Mouse (Mus musculus) liver, adult 2 months (tissue): ENCODE results near the gene Cpn1. TPM values are rescaled to one million over a fixed set of nuclear protein-coding genes. Genes with fewer than 3 reads are reported as not detected.

Experiments
- DNase-seq: peaks from one replicate; pipeline ENCODE4 v3.0.0-alpha.2; 2011; ENCODE audit warnings: low read depth, low spot score; ENCODE audit errors: extremely low read depth
- H3K27ac ChIP-seq: fragments of 200-500 bp; replicated peaks from 2 replicates; pipeline ENCODE4 v1.5.1; 2012; ENCODE audit warnings: low read depth, mild to moderate bottlenecking, control low read depth, inconsistent platforms, low read length; ENCODE audit not compliant: insufficient read depth
- H3K27me3 ChIP-seq: fragments of 200-500 bp; 2 replicates; pipeline ENCODE4 v1.6.1; 2012; ENCODE audit warnings: mild to moderate bottlenecking, moderate library complexity, low read length, inconsistent platforms; ENCODE audit not compliant: control insufficient read depth, insufficient read depth
- H3K36me3 ChIP-seq: fragments of 200-500 bp; 2 replicates; pipeline ENCODE4 v1.6.1; 2012; ENCODE audit warnings: low read length, inconsistent platforms; ENCODE audit not compliant: control insufficient read depth, insufficient read depth
- H3K4me1 ChIP-seq: fragments of 200-500 bp; 2 replicates; pipeline ENCODE4 v1.6.1; 2011; ENCODE audit warnings: low read length; ENCODE audit not compliant: control insufficient read depth, insufficient read depth
- H3K4me3 ChIP-seq: fragments of 200-500 bp; 2 replicates; pipeline ENCODE4 v1.5.1; 2011; ENCODE audit warnings: low read depth, mild to moderate bottlenecking, control low read depth, low read length, moderate library complexity; ENCODE audit not compliant: insufficient read depth
- H3K79me2 ChIP-seq: fragments of 200-500 bp; 2 replicates; pipeline ENCODE4 v1.6.1; 2012; ENCODE audit warnings: inconsistent platforms, mild to moderate bottlenecking, low read length, moderate library complexity; ENCODE audit not compliant: control insufficient read depth, insufficient read depth
- H3K9ac ChIP-seq: fragments of 200-500 bp; 2 replicates; pipeline ENCODE4 v1.6.1; 2012; ENCODE audit warnings: low read depth, mild to moderate bottlenecking, control low read depth, inconsistent platforms, low read length
- CTCF ChIP-seq: fragments of 200-500 bp; IDR thresholded peaks from 2 replicates; pipeline ENCODE4 v1.5.1; 2011; ENCODE audit warnings: low read depth, low read length, control low read depth
- POLR2A ChIP-seq: fragments of 200-500 bp; IDR thresholded peaks from 2 replicates; pipeline ENCODE4 v1.6.1; 2011; ENCODE audit warnings: low read length, control low read depth; ENCODE audit not compliant: insufficient read depth; ENCODE audit errors: extremely low read depth
- WGBS: fragments of 180-500 bp; shearing (Covaris S2); methylation state at CpG from one replicate; pipeline ENCODE4 v1.1.7; 2018; 5-methylcytosine and 5-hydroxymethylcytosine counted together
- polyA plus RNA-seq: library from polyadenylated mRNA; depleted of rRNA; stranded (reverse); fragments of >200 nt; gene quantifications from 2 replicates; pipeline ENCODE4 v1.2.3, GENCODE M21; 2012; rRNA removed
- total RNA-seq: library from RNA; depleted of rRNA; stranded (reverse); fragments of >200 nt; gene quantifications from 2 replicates; pipeline ENCODE4 v1.2.3, GENCODE M21; 2014; rRNA removed

Gene Cpn1
- 215 and 272 TPM in 2 replicates for total RNA-seq
- 336 and 360 TPM in 2 replicates for polyA plus RNA-seq

DNA sequence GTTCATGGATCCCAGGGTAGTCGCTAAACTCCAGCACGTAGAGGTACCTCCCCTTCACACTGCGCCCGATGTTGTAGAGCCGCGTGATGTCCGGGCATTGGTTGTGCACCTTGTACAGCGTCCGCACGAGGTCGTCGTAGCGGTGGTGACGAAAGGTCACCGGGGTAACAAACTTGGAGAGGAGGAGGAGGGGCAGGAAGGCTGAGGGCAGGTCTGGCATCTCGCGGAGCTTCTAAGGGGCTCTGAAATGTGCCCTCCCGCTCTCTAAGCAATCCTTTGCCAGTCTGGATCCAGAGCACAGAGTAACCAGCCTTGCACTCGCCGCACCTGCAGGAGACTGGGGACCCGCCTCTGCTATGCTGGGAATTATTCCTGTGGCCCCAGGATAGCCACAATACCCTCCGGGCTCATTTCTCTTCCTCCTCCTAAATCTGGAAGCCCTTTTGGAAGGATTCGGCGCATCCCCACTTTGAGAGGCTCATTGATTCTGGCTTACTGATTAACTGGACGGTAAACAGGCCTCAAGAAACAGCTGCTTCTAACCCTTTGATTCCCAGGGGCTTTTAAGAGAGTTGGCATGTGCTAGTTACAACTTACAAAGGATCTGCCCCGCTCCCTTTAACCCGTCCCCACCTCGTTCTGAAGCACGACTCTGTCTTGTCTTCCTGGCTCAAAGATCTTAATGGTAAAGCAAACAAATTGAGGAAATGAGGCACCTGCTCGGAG lies at the start of gene Cpn1:
TSS of gene Cpn1 (minus strand) at position 488 of the 726 bp plus-strand sequence.
- peak; percentile 98 for DNase-seq
- peaks cover 13% of the 10 kb centered on the region for H3K4me1 ChIP-seq
- peaks cover 4% of the 10 kb centered on the region for H3K36me3 ChIP-seq
- H3K27me3 ChIP-seq = no peaks in the 10 kb centered on the region
- H3K4me3 ChIP-seq = peak within 1 kb of the TSS; percentile 62
- H3K9ac ChIP-seq = peak within 1 kb of the TSS; percentile 82
- peak; percentile 32; the same call in 1 of the 2 replicates for TF ChIP-seq CTCF
- peak; percentile 50; the same call in 1 of the 2 replicates for TF ChIP-seq POLR2A
- WGBS = 14% methylated on average over 30 of the region's 30 CpGs
- H3K27ac ChIP-seq = peak within 1 kb of the TSS; percentile 98
- H3K79me2 ChIP-seq = peaks cover 15% of the 10 kb centered on the region; the same call in 1 of the 2 replicates

DNA sequence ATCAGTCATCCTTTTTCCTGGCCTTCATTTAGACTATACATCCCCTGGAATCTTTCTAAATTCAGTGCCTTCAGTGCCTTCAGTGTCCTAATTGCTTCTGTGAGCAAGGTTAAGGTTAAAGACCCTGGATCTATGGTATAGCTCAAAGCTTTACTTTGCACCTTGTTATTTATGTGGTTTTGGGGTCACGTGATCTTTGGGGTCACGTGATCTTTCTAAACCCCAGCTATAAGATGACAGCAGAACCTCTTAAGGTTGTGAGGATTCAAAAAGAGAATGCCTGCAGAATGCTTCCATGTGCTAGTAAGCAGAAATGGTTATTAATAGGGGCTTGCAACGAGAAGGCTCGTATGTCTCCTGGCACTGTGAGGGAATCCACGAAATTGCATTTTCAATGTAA lies 47.0 kb upstream of the Cpn1 start:
- no peak overlapping the region for H3K4me3 ChIP-seq
- no peaks in the 10 kb centered on the region for H3K27me3 ChIP-seq
- no peaks in the 10 kb centered on the region for H3K79me2 ChIP-seq
- no peak overlapping the region for H3K27ac ChIP-seq
- DNase-seq = no peak
- TF ChIP-seq POLR2A = no peak
- TF ChIP-seq CTCF = no peak
- peaks cover 5% of the 10 kb centered on the region; the same call in 1 of the 2 replicates for H3K4me1 ChIP-seq
- 95% methylated on average over 5 of the region's 5 CpGs for WGBS
- H3K9ac ChIP-seq = no peak overlapping the region
- peaks cover 43% of the 10 kb centered on the region for H3K36me3 ChIP-seq

DNA sequence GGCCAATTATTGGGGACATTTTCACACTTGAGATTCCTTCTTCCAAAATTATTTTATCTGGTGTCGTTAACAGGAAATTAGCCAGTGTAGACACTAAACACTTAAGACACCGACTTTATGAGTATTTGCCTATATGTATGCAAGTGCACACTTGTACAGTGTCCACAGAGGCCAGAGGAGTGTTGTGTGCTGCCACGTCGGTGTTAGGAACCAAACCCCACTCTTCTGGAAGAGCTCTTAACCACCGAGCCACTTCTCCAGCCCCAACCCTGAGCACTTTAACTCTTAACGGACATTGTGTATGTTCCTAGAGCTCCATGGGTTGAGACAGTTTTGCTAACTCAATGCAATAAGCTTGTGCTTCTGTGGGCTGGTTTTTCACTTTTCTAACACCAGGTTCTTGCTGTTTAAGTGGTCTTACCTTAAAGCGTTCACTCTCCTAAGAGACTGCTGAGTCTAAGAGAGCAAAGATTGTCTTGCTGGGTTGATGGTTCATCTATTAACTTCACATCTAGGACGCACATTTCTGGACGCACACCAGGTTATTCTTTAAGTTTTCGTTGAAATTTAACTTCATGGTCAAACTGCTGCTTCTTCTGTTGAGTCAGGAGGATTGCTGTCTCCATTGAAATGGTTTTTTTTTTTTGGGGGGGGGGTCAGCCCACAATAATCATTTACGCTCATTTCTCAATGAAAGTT lies 45.8 kb upstream of the Cpn1 start:
- Histone ChIP-seq H3K4me1 (peaks cover 5% of the 10 kb centered on the region; the same call in 1 of the 2 replicates), H3K27ac (no peak overlapping the region), H3K27me3 (no peaks in the 10 kb centered on the region), H3K4me3 (no peak overlapping the region), H3K9ac (no peak overlapping the region), H3K79me2 (no peaks in the 10 kb centered on the region; the same call in 1 of the 2 replicates), H3K36me3 (peaks cover 32% of the 10 kb centered on the region)
- TF ChIP-seq POLR2A = no peak
- no peak for TF ChIP-seq CTCF
- WGBS = 80% methylated on average over 11 of the region's 11 CpGs
- DNase-seq = no peak

DNA sequence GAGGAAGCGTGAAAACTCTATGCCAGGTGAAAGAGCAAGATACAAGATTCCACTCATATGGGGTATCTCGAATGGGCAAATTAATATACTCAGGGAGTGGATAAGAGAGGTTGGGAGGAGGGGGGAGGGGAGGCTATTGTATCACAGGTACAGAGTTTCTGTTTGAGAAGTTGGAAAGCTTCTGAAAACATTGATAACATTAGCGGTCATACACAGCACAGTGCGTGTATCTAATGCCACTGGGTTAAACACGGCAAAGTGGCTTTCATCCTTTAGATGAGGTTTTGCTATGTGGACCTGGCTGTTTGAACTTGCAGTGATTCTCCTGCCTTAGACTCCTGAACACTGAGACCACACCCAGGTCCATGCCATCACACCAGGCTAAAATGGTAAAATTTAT lies 43.7 kb upstream of the Cpn1 start:
- H3K4me1 ChIP-seq = peaks cover 15% of the 10 kb centered on the region
- no peaks in the 10 kb centered on the region for H3K27me3 ChIP-seq
- peaks cover 2% of the 10 kb centered on the region; the same call in 1 of the 2 replicates for H3K79me2 ChIP-seq
- peaks cover 13% of the 10 kb centered on the region for H3K36me3 ChIP-seq
- H3K9ac ChIP-seq = no peak overlapping the region
- DNase-seq = peak; percentile 73
- 0 out of 2 replicates have a peak overlapping the region, but pooled peaks have one; percentile 34 for H3K27ac ChIP-seq
- H3K4me3 ChIP-seq = no peak overlapping the region
- TF ChIP-seq POLR2A (no peak), CTCF (no peak)
- 35% methylated on average over 5 of the region's 5 CpGs for WGBS

DNA sequence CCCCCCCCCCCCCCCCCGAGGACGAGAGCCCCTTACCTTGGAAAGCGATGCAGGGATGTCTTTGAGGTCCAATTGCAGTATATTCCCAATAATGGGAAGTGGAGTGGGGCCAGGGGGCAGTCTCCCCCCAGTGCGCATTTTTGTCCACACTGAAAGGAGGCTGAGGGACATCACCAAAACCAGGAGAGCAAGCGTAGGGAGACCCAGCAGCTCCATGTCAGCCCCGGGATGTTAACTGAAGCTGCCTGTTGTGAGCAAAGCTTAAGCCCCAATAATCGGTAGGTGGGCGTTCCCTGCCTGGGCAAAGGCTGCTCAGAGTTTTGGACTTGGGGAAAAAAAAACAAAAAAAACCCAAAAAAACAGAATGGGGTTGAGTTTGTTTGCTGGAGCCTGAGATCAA lies 42.6 kb upstream of the Cpn1 start, which contains the start of gene Cyp2c23:
TSS of gene Cyp2c23 (minus strand) at position 237 of the 400 bp plus-strand sequence.
- Histone ChIP-seq H3K9ac (peak within 1 kb of the TSS; percentile 68), H3K27me3 (no peaks in the 10 kb centered on the region), H3K4me1 (peaks cover 20% of the 10 kb centered on the region), H3K36me3 (peaks cover 9% of the 10 kb centered on the region), H3K4me3 (peak within 1 kb of the TSS; percentile 47), H3K79me2 (peaks cover 2% of the 10 kb centered on the region; the same call in 1 of the 2 replicates), H3K27ac (peak within 1 kb of the TSS; percentile 71)
- TF ChIP-seq CTCF (no peak), POLR2A (peak; percentile 60; the same call in 1 of the 2 replicates)
- peak; percentile 81 for DNase-seq
- WGBS = 28% methylated on average over 8 of the region's 8 CpGs
